9 mouse cellular contexts compared by ENCODE assay signal in the genomic region with DNA sequence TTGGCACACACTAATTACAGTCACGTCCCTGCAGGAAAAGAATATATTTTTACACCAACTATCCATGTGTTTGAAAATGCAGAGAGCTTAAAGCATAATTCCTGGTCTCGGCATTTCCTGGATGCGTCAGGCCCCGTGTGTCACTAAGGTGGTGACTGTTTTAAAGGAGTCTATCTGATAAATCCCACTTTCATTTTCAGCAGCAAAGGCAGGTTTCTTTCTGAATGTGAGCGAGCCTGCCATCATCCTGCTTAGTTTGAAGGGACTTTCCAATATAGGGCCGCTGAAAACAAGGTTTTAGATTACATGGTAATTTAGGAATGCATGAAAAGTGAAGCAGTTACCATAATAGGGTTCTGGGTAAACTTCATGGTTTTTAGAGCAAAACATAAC.
DNase-seq lines count a peak whose midpoint lies in the region; ATAC-seq and TF ChIP-seq lines count a peak whose summit lies in the region.
"Had no signal": no experiment of that assay in that cellular context is flagged by ENCODE, and none has a peak within 500 bp of the region (broad histone marks: within the 10 kb centered on the region; RNA-seq: fewer than 3 reads in every experiment).

No protein-coding gene starts in this region.

- H3K9me3 ChIP-seq in heart, embryonic 10.5 days: no peaks in the 10 kb centered on the region; the same call in 1 of the 2 replicates
- no peaks in the 10 kb centered on the region for H3K9me3 ChIP-seq in CH12.LX (replicated peaks; ENCODE audit: low read length)
- no peaks in the 10 kb centered on the region for H3K9me3 ChIP-seq in forebrain, postnatal 0 days (ENCODE audit: low read length)
- no peaks in the 10 kb centered on the region for H3K9me3 ChIP-seq in limb, embryonic 15.5 days

- H3K4me3 ChIP-seq in heart, embryonic 10.5 days: no peak overlapping the region
- peak overlapping the region in 2 of 3 experiments; percentile 20 to 37 for H3K4me3 ChIP-seq in CH12.LX (replicated peaks in 1 of 3; ENCODE audit: low read depth in 2 of 3, low read length in 2 of 3, poor library complexity in 1 of 3)
- H3K4me3 ChIP-seq in forebrain, postnatal 0 days (ENCODE audit: low read depth, low read length): no peak overlapping the region
- 0 out of 2 replicates have a peak overlapping the region, but pooled peaks have one; percentile 3 for H3K4me3 ChIP-seq in limb, embryonic 15.5 days

- TF ChIP-seq POLR2A in CH12.LX (IDR thresholded peaks at IDR 0.05; ENCODE audit: low read depth, low read length): no peak

- peak overlapping the region; percentile 24; the same call in 1 of the 2 replicates for H3K27ac ChIP-seq in heart, embryonic 10.5 days
- peak overlapping the region; percentile 62 for H3K27ac ChIP-seq in CH12.LX (ENCODE audit: insufficient read depth, low read depth)
- peak overlapping the region; percentile 42 for H3K27ac ChIP-seq in forebrain, postnatal 0 days (ENCODE audit: low read depth, low read length)
- peak overlapping the region; percentile 83 for H3K27ac ChIP-seq in limb, embryonic 15.5 days

- peak overlapping the region; percentile 77 for H3K4me2 ChIP-seq in CH12.LX (ENCODE audit: insufficient read depth, low read depth, poor library complexity, severe bottlenecking)
- peak overlapping the region; percentile 32 for H3K4me2 ChIP-seq in forebrain, postnatal 0 days (ENCODE audit: low read depth)
- H3K4me2 ChIP-seq in limb, embryonic 15.5 days: peak overlapping the region; percentile 25; the same call in 1 of the 2 replicates

- no peak for DNase-seq in heart, embryonic 10.5 days (ENCODE audit: low spot score)
- no peak for DNase-seq in heart, postnatal 4 days
- peak; percentile 56 for DNase-seq in CH12.LX (ENCODE audit: extremely low read depth)
- peak; percentile 35 for DNase-seq in forebrain, postnatal 0 days
- DNase-seq in thymus, adult 18-20 months: no peak
- DNase-seq in layer of hippocampus, postnatal 36 days: no peak
- no peak for DNase-seq in cerebellum, adult 11-12 months

- 47% methylated on average over 6 of the region's 6 CpGs for WGBS in heart, embryonic 10.5 days
- WGBS in forebrain, postnatal 0 days: 5% methylated on average over 6 of the region's 6 CpGs
- 8% methylated on average over 6 of the region's 6 CpGs for WGBS in limb, embryonic 15.5 days

- H3K79me2 ChIP-seq in CH12.LX (replicated peaks; ENCODE audit: control insufficient read depth, extremely low read depth, insufficient read depth, poor library complexity, severe bottlenecking): no peaks in the 10 kb centered on the region

- no peak for TF ChIP-seq CTCF in CH12.LX (conservative IDR thresholded peaks at IDR 0.05 in 1 of 2, IDR thresholded peaks at IDR 0.05 in 1 of 2; ENCODE audit: low read depth in 2 of 2, low read length in 2 of 2)
- no peak for TF ChIP-seq CTCF in forebrain, postnatal 0 days (IDR thresholded peaks at IDR 0.05; ENCODE audit: low read depth)

- no peaks in the 10 kb centered on the region for H3K36me3 ChIP-seq in heart, embryonic 10.5 days
- H3K36me3 ChIP-seq in CH12.LX (replicated peaks in 1 of 2; ENCODE audit: control insufficient read depth in 1 of 2, insufficient read depth in 1 of 2, low read length in 1 of 2): no peaks in the 10 kb centered on the region
- H3K36me3 ChIP-seq in forebrain, postnatal 0 days (ENCODE audit: insufficient read depth): no peaks in the 10 kb centered on the region
- H3K36me3 ChIP-seq in limb, embryonic 15.5 days: no peaks in the 10 kb centered on the region

- H3K9ac ChIP-seq in CH12.LX (ENCODE audit: insufficient read depth, low read depth): peak overlapping the region; percentile 71
- H3K9ac ChIP-seq in forebrain, postnatal 0 days: no peak overlapping the region; the same call in 1 of the 2 replicates
- H3K9ac ChIP-seq in limb, embryonic 15.5 days: no peak overlapping the region

- dilution Hi-C loops in CH12.LX (cut with MboI; ENCODE audit: extremely low pct_ligation_motif_present, extremely low pct_unique_long_range_greater_than_20kb, low sequenced_read_pairs): no loop called here

- no peak; the same call in 1 of the 2 replicates for TF ChIP-seq RAD21 in CH12.LX (IDR thresholded peaks at IDR 0.05; ENCODE audit: low read depth, low read length)

- in situ Hi-C loops in CH12.LX (cut with MboI; ENCODE audit: low pct_ligation_motif_present, low pct_unique_long_range_greater_than_20kb, low sequenced_read_pairs): no loop called here

- TF ChIP-seq EP300 in CH12.LX (IDR thresholded peaks at IDR 0.05; ENCODE audit: low read length): peak; percentile 79

- ATAC-seq in forebrain, postnatal 0 days: no peak
- ATAC-seq in limb, embryonic 15.5 days (ENCODE audit: insufficient number of reproducible peaks, low FRiP score, low TSS enrichment, low read depth): no peak
- ATAC-seq: Patski had no signal

- H3K4me1 ChIP-seq in heart, embryonic 10.5 days: 0 out of 2 replicates have a peak, but pooled peaks cover 7% of the 10 kb centered on the region
- H3K4me1 ChIP-seq in CH12.LX (ENCODE audit: control insufficient read depth in 1 of 2, insufficient read depth in 2 of 2): peaks cover 0 to 26% of the 10 kb centered on the region in 2 experiments; a peak in 2 of 4 replicates
- H3K4me1 ChIP-seq in forebrain, postnatal 0 days (ENCODE audit: insufficient read depth): peaks cover 11% of the 10 kb centered on the region; the same call in 1 of the 2 replicates
- H3K4me1 ChIP-seq in limb, embryonic 15.5 days: peaks cover 30% of the 10 kb centered on the region

- H3K27me3 ChIP-seq in heart, embryonic 10.5 days (ENCODE audit: insufficient read depth, poor library complexity, severe bottlenecking): no peaks in the 10 kb centered on the region
- H3K27me3 ChIP-seq in CH12.LX (replicated peaks): no peaks in the 10 kb centered on the region
- no peaks in the 10 kb centered on the region for H3K27me3 ChIP-seq in forebrain, postnatal 0 days (ENCODE audit: insufficient read depth, low read length)
- no peaks in the 10 kb centered on the region for H3K27me3 ChIP-seq in limb, embryonic 15.5 days
- H3K27me3 ChIP-seq: Patski had no signal

TF ChIP-seq in CH12.LX, 34 proteins besides CTCF, POLR2A, EP300 and RAD21:
- TF ChIP-seq MAFK (IDR thresholded peaks at IDR 0.05; ENCODE audit: insufficient replicate concordance, low read length): 0 out of 2 replicates have a peak, but pooled peaks have one; percentile 3
- TF ChIP-seq ELF1 (IDR thresholded peaks at IDR 0.05; ENCODE audit: low read depth, low read length): peak; percentile 67
- TF ChIP-seq JUND (conservative IDR thresholded peaks at IDR 0.05; ENCODE audit: low read depth, low read length): peak; percentile 25; the same call in 1 of the 2 replicates
- TF ChIP-seq BHLHE40 (IDR thresholded peaks at IDR 0.05; ENCODE audit: low read depth, low read length): peak; percentile 68; the same call in 1 of the 2 replicates
- peak; percentile 77 for TF ChIP-seq MEF2A (IDR thresholded peaks at IDR 0.05; ENCODE audit: borderline replicate concordance, low read depth, low read length)
- TF ChIP-seq PAX5 (IDR thresholded peaks at IDR 0.05; ENCODE audit: low read length): no peak
- TF ChIP-seq IRF4 (IDR thresholded peaks at IDR 0.05; ENCODE audit: low read depth, low read length): peak; percentile 90
- no peak for TF ChIP-seq KAT2A (IDR thresholded peaks at IDR 0.05; ENCODE audit: insufficient replicate concordance, low read length)
- peak; percentile 78 for TF ChIP-seq ETS1 (conservative IDR thresholded peaks at IDR 0.05; ENCODE audit: low read depth, low read length)
- TF ChIP-seq JUN (IDR thresholded peaks at IDR 0.05; ENCODE audit: insufficient read depth, low read depth, low read length): peak; percentile 45

Comparison
In these comparisons a context has a peak if more than half of its experiments do, and no peak if none do; other contexts are left out.
1. DNase-seq: peak in CH12.LX (single experiment) and forebrain, postnatal 0 days (single experiment); none in heart, embryonic 10.5 days (single experiment), heart, postnatal 4 days (single experiment), thymus, adult 18-20 months (0 of 2), layer of hippocampus, postnatal 36 days (0 of 2) and cerebellum, adult 11-12 months (single experiment).
2. H3K27ac ChIP-seq: peak in every context shown above with its lines; median percentile 83 in limb, embryonic 15.5 days; 62 in CH12.LX; 42 in forebrain, postnatal 0 days; 24 in heart, embryonic 10.5 days.
3. H3K4me3 ChIP-seq: peak in CH12.LX (2 of 3) and limb, embryonic 15.5 days (single experiment); none in heart, embryonic 10.5 days (single experiment) and forebrain, postnatal 0 days (single experiment).
4. H3K4me2 ChIP-seq: peak in every context shown above with its lines; median percentile 77 in CH12.LX; 32 in forebrain, postnatal 0 days; 25 in limb, embryonic 15.5 days.